27 mouse cellular contexts compared by ENCODE assay signal in the genomic region with DNA sequence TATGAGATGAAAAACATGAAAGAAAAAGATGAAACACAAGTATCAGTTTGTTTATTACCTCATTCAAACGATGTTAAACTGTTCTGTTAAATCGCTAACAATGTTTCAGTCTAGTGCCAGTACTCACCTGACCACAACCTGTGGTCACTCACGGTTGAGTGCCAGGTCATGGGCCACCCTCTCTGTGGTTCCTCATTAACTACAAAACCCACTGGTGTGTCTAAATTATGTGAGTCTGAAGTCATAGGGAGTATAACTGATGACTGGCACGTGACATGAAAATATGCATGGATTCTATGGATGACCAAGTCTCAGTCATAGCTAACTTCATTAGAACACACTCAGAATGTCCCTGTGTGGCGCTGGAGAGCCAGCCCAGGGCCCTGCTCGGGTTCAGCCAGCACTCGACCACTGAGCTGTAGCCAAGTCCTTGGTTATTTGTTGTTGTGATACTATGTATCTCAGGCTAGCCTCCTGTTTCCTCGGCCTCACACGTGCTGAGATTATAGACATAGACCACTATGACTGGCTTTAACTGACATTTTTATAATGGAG.
A peak's percentile ranks its signal among the peaks of the same experiment; 100 is the strongest.
DNase-seq lines count a peak whose midpoint lies in the region; ATAC-seq and TF ChIP-seq lines count a peak whose summit lies in the region.
"Had no signal": no experiment of that assay in that cellular context is flagged by ENCODE, and none has a peak within 500 bp of the region (broad histone marks: within the 10 kb centered on the region; RNA-seq: fewer than 3 reads in every experiment).

No protein-coding gene starts in this region.

- 42% methylated on average over 9 of the region's 9 CpGs for WGBS in kidney, adult 2 months
- WGBS in kidney, embryonic 16.5 days = 61% methylated on average over 9 of the region's 9 CpGs

- in situ Hi-C loops in Patski (cut with MboI; ENCODE audit: low pct_unique_long_range_greater_than_20kb) = loop anchor here (10.0 kb wide), 1 partner anchor 225 kb away; no protein-coding TSS in a partner anchor

- TF ChIP-seq POLR2A in kidney, adult 2 months (IDR thresholded peaks at IDR 0.05; ENCODE audit: low read depth, low read length) = no peak

- H3K36me3 ChIP-seq in kidney, adult 2 months (ENCODE audit: control insufficient read depth, insufficient read depth, low read length) = no peaks in the 10 kb centered on the region
- no peaks in the 10 kb centered on the region for H3K36me3 ChIP-seq in kidney, embryonic 16.5 days (ENCODE audit: insufficient read depth, low read length)
- H3K36me3 ChIP-seq: forebrain, embryonic 12.5 days; limb, embryonic 13.5 days; lung, embryonic 15.5 days; midbrain, embryonic 10.5 days; midbrain, embryonic 15.5 days; neural tube, embryonic 12.5 days had no signal

- no peak overlapping the region for H3K4me2 ChIP-seq in kidney, embryonic 16.5 days (replicated peaks; ENCODE audit: low read depth, low read length)
- H3K4me2 ChIP-seq: forebrain, embryonic 12.5 days; heart, embryonic 11.5 days; hindbrain, embryonic 14.5 days; limb, embryonic 13.5 days; liver, embryonic 11.5 days; lung, embryonic 15.5 days; midbrain, embryonic 15.5 days; neural tube, embryonic 12.5 days had no signal

- POLR2A ChIA-PET in Patski (lab: Charles Lee) = interaction anchor here (0.7 kb wide), 1 partner anchor 168 kb away, joined by 3 read pairs; no protein-coding TSS in a partner anchor

- no peaks in the 10 kb centered on the region for H3K4me1 ChIP-seq in kidney, adult 2 months (ENCODE audit: control insufficient read depth, insufficient read depth, low read length)
- H3K4me1 ChIP-seq in kidney, embryonic 16.5 days (ENCODE audit: insufficient read depth, low read length) = 0 out of 2 replicates have a peak, but pooled peaks cover 2% of the 10 kb centered on the region
- H3K4me1 ChIP-seq: forebrain, embryonic 12.5 days; midbrain, embryonic 10.5 days; midbrain, embryonic 15.5 days; neural tube, embryonic 12.5 days had no signal

- no peaks in the 10 kb centered on the region for H3K27me3 ChIP-seq in Patski
- no peaks in the 10 kb centered on the region for H3K27me3 ChIP-seq in kidney, adult 2 months (replicated peaks; ENCODE audit: control insufficient read depth, insufficient read depth, low read length)
- no peaks in the 10 kb centered on the region for H3K27me3 ChIP-seq in kidney, embryonic 16.5 days (ENCODE audit: insufficient read depth, low read length)
- H3K27me3 ChIP-seq: forebrain, embryonic 12.5 days; limb, embryonic 13.5 days; lung, embryonic 15.5 days; midbrain, embryonic 15.5 days; neural tube, embryonic 12.5 days had no signal

- H3K4me3 ChIP-seq in kidney, adult 2 months (ENCODE audit: insufficient read depth, low read depth, low read length) = no peak overlapping the region
- no peak overlapping the region for H3K4me3 ChIP-seq in kidney, embryonic 16.5 days (ENCODE audit: low read length)
- H3K4me3 ChIP-seq: erythroblast, embryonic 14.5 days; forebrain, embryonic 12.5 days; left cerebral cortex, adult 2 months; limb, embryonic 13.5 days; lung, embryonic 15.5 days; midbrain, embryonic 10.5 days; midbrain, embryonic 15.5 days; neural tube, embryonic 12.5 days had no signal

- TF ChIP-seq CTCF in Patski (IDR thresholded peaks at IDR 0.05) = peak; percentile 63
- no peak for TF ChIP-seq CTCF in kidney, adult 2 months (conservative IDR thresholded peaks at IDR 0.05; ENCODE audit: insufficient read depth, insufficient read length, low read depth, low read length)

- peaks cover 7% of the 10 kb centered on the region; the same call in 1 of the 2 replicates for H3K9me3 ChIP-seq in kidney, embryonic 16.5 days (ENCODE audit: low read length)
- H3K9me3 ChIP-seq: forebrain, embryonic 12.5 days; limb, embryonic 13.5 days; lung, embryonic 15.5 days; midbrain, embryonic 10.5 days; midbrain, embryonic 15.5 days; neural tube, embryonic 12.5 days had no signal

- peak; percentile 93 for DNase-seq in Patski (ENCODE audit: low read depth, low spot score)
- peak; percentile 81 for DNase-seq in kidney, adult 2 months
- peak; percentile 59 to 62 for DNase-seq in kidney, postnatal 36 days
- DNase-seq in layer of hippocampus, adult 18-20 months (ENCODE audit: low spot score in 2 of 2) = no peak
- DNase-seq in left cerebral cortex, postnatal 10 days (ENCODE audit: extremely low spot score in 1 of 2, low spot score in 2 of 2) = no peak
- DNase-seq in heart, postnatal 14 days = no peak
- DNase-seq: adrenal gland, adult 8-10 months; cerebellum, adult 2 months; cerebellum, postnatal 14 days; gastrocnemius, postnatal 14 days; heart, adult 18-20 months; layer of hippocampus, adult 9-11 months; thymus, postnatal 14 days had no signal

- peak; percentile 86 for ATAC-seq in Patski
- peak; percentile 88 for ATAC-seq in kidney, embryonic 16.5 days (ENCODE audit: low FRiP score, low TSS enrichment)
- ATAC-seq: CD4-positive, CD25-positive, alpha-beta regulatory T cell, adult 4 months; intestine, postnatal 0 days; midbrain, embryonic 15.5 days had no signal

- H3K27ac ChIP-seq in kidney, adult 2 months (ENCODE audit: insufficient read depth, low read depth, low read length) = no peak overlapping the region
- H3K27ac ChIP-seq in kidney, embryonic 16.5 days (ENCODE audit: low read length) = no peak overlapping the region
- H3K27ac ChIP-seq: forebrain, embryonic 12.5 days; hindbrain, embryonic 14.5 days; left cerebral cortex, adult 2 months; limb, embryonic 13.5 days; lung, embryonic 15.5 days; midbrain, embryonic 10.5 days; midbrain, embryonic 15.5 days; neural tube, embryonic 12.5 days had no signal

- intact Hi-C loops in left cerebral cortex, postnatal 10 days (cut with DNase I) = loop anchor here (2.0 to 5.0 kb wide), 2 partner anchors 207 to 222 kb away; a partner anchor contains a TSS
- intact Hi-C loops in heart, postnatal 14 days (cut with DNase I) = loop anchor here (5.0 kb wide), 2 partner anchors 43 to 207 kb away; a partner anchor contains a TSS

- no peak overlapping the region for H3K9ac ChIP-seq in kidney, embryonic 16.5 days (replicated peaks; ENCODE audit: low read length)
- H3K9ac ChIP-seq: forebrain, embryonic 12.5 days; hindbrain, embryonic 14.5 days; limb, embryonic 13.5 days; lung, embryonic 15.5 days; midbrain, embryonic 15.5 days; neural tube, embryonic 12.5 days had no signal

- CTCF ChIA-PET in Patski (lab: Charles Lee) = interaction anchor here (0.8 to 3.7 kb wide), 12 partner anchors 20 to 227 kb away, joined by 3 to 24 read pairs (median 4); a partner anchor contains a TSS

Comparison
In these comparisons a context has a peak if more than half of its experiments do, and no peak if none do; other contexts are left out.
1. DNase-seq: peak in Patski (single experiment), kidney, adult 2 months (single experiment) and kidney, postnatal 36 days (2 of 2); none in layer of hippocampus, adult 18-20 months (0 of 2), left cerebral cortex, postnatal 10 days (0 of 2) and heart, postnatal 14 days (0 of 2).